Mouse (Mus musculus) thymus, adult 2 months (tissue): ENCODE results near the gene Hip1.

ENCODE experiments used
- CTCF ChIP-seq: fragments of 200-500 bp; IDR thresholded peaks from 2 replicates; pipeline ENCODE4 v1.5.1; 2012; ENCODE audit warnings: mild to moderate bottlenecking, control low read depth, low read length, moderate library complexity, borderline replicate concordance; ENCODE audit not compliant: control insufficient read depth, poor library complexity, insufficient read depth; ENCODE audit errors: extremely low read depth
- POLR2A ChIP-seq: fragments of 200-500 bp; IDR thresholded peaks from 2 replicates; pipeline ENCODE4 v1.6.1; 2012; ENCODE audit warnings: mild to moderate bottlenecking, low read length, control low read depth, moderate library complexity; ENCODE audit not compliant: control insufficient read depth, poor library complexity, insufficient read depth; ENCODE audit errors: extremely low read depth

DNA sequence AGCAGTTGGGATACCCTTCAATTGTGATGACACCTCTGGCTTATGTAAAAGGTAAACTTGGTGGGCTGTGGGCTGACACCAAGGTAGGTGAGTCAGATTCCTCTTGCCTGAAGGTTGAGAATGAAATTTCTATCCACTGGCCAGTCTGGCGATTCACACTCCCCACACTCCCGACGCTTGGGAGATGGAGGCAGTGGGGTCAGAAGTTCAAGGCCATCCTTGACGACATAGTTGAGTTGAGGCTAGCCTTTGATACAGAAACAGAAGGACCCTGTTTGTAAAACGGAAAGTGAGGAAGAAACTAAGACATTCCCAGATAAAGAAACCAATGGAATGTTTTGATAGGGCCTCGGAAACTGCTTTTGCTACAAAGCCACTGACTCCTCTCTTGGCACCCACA, 145.5 kb downstream of the Hip1 start:
- no peak for TF ChIP-seq CTCF
- no peak for TF ChIP-seq POLR2A
